ENCODE assay signal across 10 mouse cellular contexts in the genomic region with DNA sequence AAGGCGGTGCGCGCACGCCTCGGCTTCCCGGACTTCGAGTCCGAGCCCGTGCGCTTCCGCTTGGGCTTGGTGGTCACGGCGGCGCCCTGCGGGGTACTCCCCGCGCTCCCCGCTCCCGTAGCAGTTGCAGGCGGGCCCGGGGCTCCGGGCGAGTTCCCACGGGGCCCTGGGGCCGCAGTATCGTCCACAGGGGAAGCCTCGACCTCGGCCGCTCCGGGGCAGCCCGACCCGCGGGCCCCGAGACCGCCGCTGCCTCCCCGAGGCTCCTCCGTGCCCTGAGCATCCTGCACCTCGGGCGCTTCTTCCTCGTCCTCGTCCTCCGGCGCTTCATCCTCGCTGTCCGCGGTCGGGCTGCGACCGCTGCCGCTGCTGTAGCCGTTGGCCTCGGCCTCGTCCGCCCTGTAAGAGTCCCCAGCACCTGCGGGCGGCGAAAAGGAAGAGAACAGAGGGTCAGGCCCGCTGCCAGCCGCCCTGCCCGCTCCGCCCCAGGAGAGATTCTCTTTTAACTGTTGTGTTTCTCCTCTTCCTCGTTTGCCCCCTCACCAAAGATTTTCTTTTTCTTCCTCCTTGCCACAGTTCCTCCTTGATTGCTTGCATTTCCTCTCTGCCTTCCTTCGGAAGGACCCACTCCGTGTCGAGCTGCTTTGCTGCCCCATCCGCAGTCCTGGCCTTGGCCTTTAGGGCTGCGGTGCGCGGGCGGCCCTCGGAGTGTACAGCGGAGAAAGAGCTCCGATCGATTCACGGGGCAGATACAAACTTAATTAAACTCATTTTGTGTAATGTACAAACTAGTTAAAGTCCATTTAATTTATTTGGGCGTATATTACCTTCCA. TPM values are rescaled to one million over a fixed set of nuclear protein-coding genes. Genes with fewer than 3 reads are reported as not detected.
DNase-seq lines count a peak whose midpoint lies in the region; ATAC-seq and TF ChIP-seq lines count a peak whose summit lies in the region.
"Had no signal": no experiment of that assay in that cellular context is flagged by ENCODE, and none has a peak within 500 bp of the region (broad histone marks: within the 10 kb centered on the region; RNA-seq: fewer than 3 reads in every experiment).

No protein-coding gene starts in this region.

- H3K79me2 ChIP-seq in heart, adult 2 months (replicated peaks; ENCODE audit: control insufficient read depth, insufficient read depth, low read length): no peaks in the 10 kb centered on the region

- DNase-seq in heart, adult 2 months: peak; percentile 10 to 35
- no peak for DNase-seq in heart, postnatal 25 days (ENCODE audit: low spot score)
- peak; percentile 45 for DNase-seq in embryo, embryonic 10 days (ENCODE audit: low spot score)
- DNase-seq in layer of hippocampus, postnatal 25 days (ENCODE audit: extremely low spot score in 1 of 2, low spot score in 1 of 2): no peak
- DNase-seq in gastrocnemius, postnatal 36 days: no peak
- no peak for DNase-seq in right cerebral cortex, postnatal 14 days

- H3K9me3 ChIP-seq in hindbrain, embryonic 12.5 days (replicated peaks): no peaks in the 10 kb centered on the region
- no peaks in the 10 kb centered on the region for H3K9me3 ChIP-seq in midbrain, embryonic 15.5 days

- H3K27ac ChIP-seq in heart, adult 2 months: no peak overlapping the region
- no peak overlapping the region for H3K27ac ChIP-seq in hindbrain, embryonic 12.5 days
- H3K27ac ChIP-seq in midbrain, embryonic 15.5 days: no peak overlapping the region

- no peak overlapping the region for H3K9ac ChIP-seq in heart, adult 2 months (ENCODE audit: low read depth, low read length)
- peak overlapping the region; percentile 35; the same call in 1 of the 2 replicates for H3K9ac ChIP-seq in hindbrain, embryonic 12.5 days
- H3K9ac ChIP-seq in midbrain, embryonic 15.5 days: no peak overlapping the region

- no peak for TF ChIP-seq EP300 in heart, adult 2 months (IDR thresholded peaks at IDR 0.05; ENCODE audit: insufficient read depth, low read depth, low read length)

- H3K4me2 ChIP-seq in hindbrain, embryonic 12.5 days (replicated peaks): peak overlapping the region; percentile 46
- H3K4me2 ChIP-seq in midbrain, embryonic 15.5 days: peak overlapping the region; percentile 36

- no peak for TF ChIP-seq POLR2A in heart, adult 2 months (IDR thresholded peaks at IDR 0.05; ENCODE audit: insufficient read depth, low read depth, low read length)

- peak overlapping the region; percentile 36 for H3K4me3 ChIP-seq in heart, adult 2 months
- H3K4me3 ChIP-seq in hindbrain, embryonic 12.5 days: peak overlapping the region; percentile 31
- H3K4me3 ChIP-seq in midbrain, embryonic 15.5 days: peak overlapping the region; percentile 14

- no peaks in the 10 kb centered on the region; the same call in 1 of the 2 replicates for H3K4me1 ChIP-seq in heart, adult 2 months (ENCODE audit: control insufficient read depth, insufficient read depth, low read length)
- H3K4me1 ChIP-seq in hindbrain, embryonic 12.5 days: peaks cover 33% of the 10 kb centered on the region
- H3K4me1 ChIP-seq in midbrain, embryonic 15.5 days: peaks cover 47% of the 10 kb centered on the region

- peaks cover 48% of the 10 kb centered on the region for H3K27me3 ChIP-seq in heart, adult 2 months (ENCODE audit: control insufficient read depth, insufficient read depth, low read length)
- H3K27me3 ChIP-seq in hindbrain, embryonic 12.5 days: peaks cover 99% of the 10 kb centered on the region
- peaks cover 93% of the 10 kb centered on the region for H3K27me3 ChIP-seq in midbrain, embryonic 15.5 days (replicated peaks)
- H3K27me3 ChIP-seq: CH12.LX had no signal

- intact Hi-C loops in heart, adult 2 months (cut with DNase I): no loop called here
- intact Hi-C loops in heart, postnatal 25 days (cut with DNase I): no loop called here
- intact Hi-C loops in gastrocnemius, postnatal 36 days (cut with DNase I): no loop called here

- TF ChIP-seq CTCF in heart, adult 2 months (IDR thresholded peaks at IDR 0.05): no peak

- 2% methylated on average over 75 of the region's 77 CpGs for WGBS in heart, adult 2 months
- WGBS in hindbrain, embryonic 12.5 days: under 1% methylated on average over 58 of the region's 77 CpGs
- WGBS in midbrain, embryonic 15.5 days: under 1% methylated on average over 77 of the region's 77 CpGs

- no peak for ATAC-seq in hindbrain, embryonic 12.5 days (ENCODE audit: low FRiP score)
- no peak for ATAC-seq in midbrain, embryonic 15.5 days (replicated peaks)

- H3K36me3 ChIP-seq in heart, adult 2 months (ENCODE audit: control insufficient read depth, insufficient read depth, low read length): no peaks in the 10 kb centered on the region
- H3K36me3 ChIP-seq in hindbrain, embryonic 12.5 days: no peaks in the 10 kb centered on the region
- no peaks in the 10 kb centered on the region for H3K36me3 ChIP-seq in midbrain, embryonic 15.5 days (replicated peaks)

RNA-seq across cellular contexts. Expression of a gene that starts 2.4 kb away (rescaled TPM):
- not detected for total RNA-seq in heart, adult 2 months (2021)
- polyA plus RNA-seq in heart, adult 2 months (2012; rRNA removed): not detected in 2 replicates
- not detected for total RNA-seq in heart, postnatal 25 days (2021)
- polyA plus RNA-seq in hindbrain, embryonic 12.5 days (2016; fragmentation: Nextera tagmentation; extraction: Ambion mirVana): 2.8 and 3.2 TPM in 2 replicates
- 0.33 TPM in 1 of 2 replicates, not detected in the other for polyA plus RNA-seq in midbrain, embryonic 15.5 days (2015; fragmentation: Nextera tagmentation; extraction: Ambion mirVana)
- not detected for total RNA-seq in layer of hippocampus, postnatal 25 days (2021)
- total RNA-seq in gastrocnemius, postnatal 36 days (2021): not detected
- total RNA-seq: CH12.LX; megakaryocyte-erythroid progenitor cell, adult 5-6 weeks had no signal

RNA-seq across cellular contexts. Expression of a gene that starts 53.0 kb away (rescaled TPM):
- total RNA-seq in heart, adult 2 months (2021): 1 to 10 TPM; 3.3 to 3.4 TPM
- polyA plus RNA-seq in heart, adult 2 months (2012; rRNA removed): 2.8 and 5.0 TPM in 2 replicates
- 1 to 10 TPM; 3.2 TPM for total RNA-seq in heart, postnatal 25 days (2021)
- polyA plus RNA-seq in hindbrain, embryonic 12.5 days (2016; fragmentation: Nextera tagmentation; extraction: Ambion mirVana): 10.3 and 10.4 TPM in 2 replicates
- 9.0 and 9.7 TPM in 2 replicates for polyA plus RNA-seq in midbrain, embryonic 15.5 days (2015; fragmentation: Nextera tagmentation; extraction: Ambion mirVana)
- 1 to 10 TPM; 5.2 to 7.8 TPM for total RNA-seq in layer of hippocampus, postnatal 25 days (2021)
- 1 to 10 TPM; 2.6 to 3.0 TPM for total RNA-seq in gastrocnemius, postnatal 36 days (2021)

Comparison
In these comparisons a context has a peak if more than half of its experiments do, and no peak if none do; other contexts are left out.
1. DNase-seq: peak in heart, adult 2 months (2 of 2) and embryo, embryonic 10 days (single experiment); none in heart, postnatal 25 days (single experiment), layer of hippocampus, postnatal 25 days (0 of 2), gastrocnemius, postnatal 36 days (0 of 2) and right cerebral cortex, postnatal 14 days (single experiment).
2. Peak in every context shown above with its lines, with median percentiles within 50 percentile points of each other: H3K4me3 ChIP-seq.